Mouse (Mus musculus) c-Kit-negative CD71-positive TER-119-positive erythroid progenitor cells, embryonic 14.5 days (primary cell): Measurements from ENCODE around the gene Spns2.
A peak's percentile ranks its signal among the peaks of the same experiment; 100 is the strongest.

Experiments
- DNase-seq: peaks from one replicate; pipeline ENCODE4 v3.0.0-alpha.2; 2013; ENCODE audit warnings: low read depth, low spot score

Spns2 gene

DNA sequence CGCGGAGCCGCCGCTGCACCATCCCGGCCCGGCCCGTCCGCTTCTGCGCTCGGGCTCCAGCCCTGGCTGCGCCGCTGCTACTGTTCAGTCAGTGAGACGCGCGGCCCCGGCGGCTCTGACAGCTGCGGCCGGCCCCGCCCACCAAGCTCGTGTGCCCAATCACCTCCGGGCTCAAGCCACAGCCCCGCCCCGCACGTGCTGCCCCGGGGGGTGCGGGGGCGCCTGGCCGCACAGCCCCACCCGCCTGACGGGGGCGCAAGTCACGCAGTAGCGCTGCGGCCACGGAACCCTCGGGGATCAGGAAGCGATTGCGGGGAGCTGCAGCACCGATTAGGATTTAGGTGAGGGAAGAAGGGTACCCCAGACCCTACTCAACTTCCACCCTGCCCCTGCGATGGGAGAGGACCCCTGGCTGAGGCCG lies at the start of gene Spns2:
TSS of gene Spns2 (minus strand) at position 24 of the 421 bp plus-strand sequence.
- no peak for DNase-seq

- no peak for DNase-seq
Observed at GRCm38 (mm10) chr11:72538811-72539210, 49.1 kb upstream of the Spns2 start.

- no peak for DNase-seq
Observed at GRCm38 (mm10) chr11:72538037-72538755, 48.5 kb upstream of the Spns2 start.

GRCm38 (mm10) chr11:72537503-72537902 lies 47.8 kb upstream of the Spns2 start:
- DNase-seq: no peak

GRCm38 (mm10) chr11:72535519-72535918 lies 45.8 kb upstream of the Spns2 start:
- peak; percentile 16 for DNase-seq

- no peak for DNase-seq
Observed at GRCm38 (mm10) chr11:72532890-72533289, 43.2 kb upstream of the Spns2 start.

DNA sequence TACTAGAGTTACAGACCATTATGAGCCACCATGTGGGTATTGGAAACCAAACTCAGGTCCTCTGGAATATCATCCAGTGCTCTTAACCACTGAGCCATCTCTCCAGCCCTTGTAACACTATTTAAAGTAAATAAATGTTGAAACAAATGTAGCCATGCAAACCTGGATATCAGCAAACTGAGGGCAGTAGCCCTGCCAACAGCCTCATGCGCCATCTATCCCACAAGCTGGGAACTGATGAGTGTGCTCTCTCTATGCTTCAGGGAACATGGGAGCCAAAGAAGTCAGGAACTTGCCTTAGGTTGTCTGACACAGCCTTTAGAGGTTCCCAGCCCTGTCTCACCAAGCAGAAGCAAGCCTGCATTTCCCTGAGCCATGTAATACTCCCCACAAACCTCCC lies 41.9 kb upstream of the Spns2 start:
- DNase-seq: no peak

DNA sequence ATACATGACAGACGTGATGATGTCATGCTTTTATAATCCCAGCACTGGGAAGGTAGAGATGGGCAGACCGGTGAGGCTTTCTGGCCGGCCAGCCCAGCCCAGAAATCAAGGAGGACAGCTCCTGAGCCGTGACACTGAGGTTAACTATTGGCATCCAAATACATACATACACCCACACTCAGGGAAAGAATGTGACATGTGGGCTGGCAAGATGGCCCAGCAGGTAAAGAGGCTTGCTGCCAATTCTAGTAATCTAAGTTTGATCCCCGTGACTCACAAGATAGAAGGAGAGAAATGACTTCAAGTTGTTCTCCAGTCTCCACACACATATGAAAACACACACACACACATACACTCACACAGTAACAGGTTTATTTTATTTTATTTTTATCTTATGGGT lies 41.4 kb upstream of the Spns2 start:
- DNase-seq: no peak

GRCm38 (mm10) chr11:72526190-72526589 lies 36.5 kb upstream of the Spns2 start:
- DNase-seq: no peak

DNA sequence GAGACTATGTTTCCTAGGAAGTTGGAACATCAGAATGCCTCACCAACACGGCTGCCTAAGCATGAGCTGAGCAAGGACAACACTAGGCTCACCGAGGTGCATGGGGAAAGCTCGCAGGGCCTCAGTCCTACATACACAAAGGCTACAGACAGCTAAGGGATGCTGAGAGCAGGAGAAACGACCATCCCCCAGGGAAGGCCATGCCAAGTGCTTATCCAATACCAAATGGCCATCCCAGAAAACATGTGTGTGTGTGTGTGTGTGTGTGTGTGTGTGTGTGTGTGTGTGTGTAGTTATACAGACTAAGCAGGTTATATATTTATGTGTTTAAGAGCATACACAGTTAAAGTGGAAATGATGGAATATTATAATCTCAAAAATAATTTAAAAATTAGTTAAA lies 34.0 kb upstream of the Spns2 start:
- no peak for DNase-seq

- DNase-seq: no peak
Observed at GRCm38 (mm10) chr11:72522616-72523041, 32.9 kb upstream of the Spns2 start.

DNA sequence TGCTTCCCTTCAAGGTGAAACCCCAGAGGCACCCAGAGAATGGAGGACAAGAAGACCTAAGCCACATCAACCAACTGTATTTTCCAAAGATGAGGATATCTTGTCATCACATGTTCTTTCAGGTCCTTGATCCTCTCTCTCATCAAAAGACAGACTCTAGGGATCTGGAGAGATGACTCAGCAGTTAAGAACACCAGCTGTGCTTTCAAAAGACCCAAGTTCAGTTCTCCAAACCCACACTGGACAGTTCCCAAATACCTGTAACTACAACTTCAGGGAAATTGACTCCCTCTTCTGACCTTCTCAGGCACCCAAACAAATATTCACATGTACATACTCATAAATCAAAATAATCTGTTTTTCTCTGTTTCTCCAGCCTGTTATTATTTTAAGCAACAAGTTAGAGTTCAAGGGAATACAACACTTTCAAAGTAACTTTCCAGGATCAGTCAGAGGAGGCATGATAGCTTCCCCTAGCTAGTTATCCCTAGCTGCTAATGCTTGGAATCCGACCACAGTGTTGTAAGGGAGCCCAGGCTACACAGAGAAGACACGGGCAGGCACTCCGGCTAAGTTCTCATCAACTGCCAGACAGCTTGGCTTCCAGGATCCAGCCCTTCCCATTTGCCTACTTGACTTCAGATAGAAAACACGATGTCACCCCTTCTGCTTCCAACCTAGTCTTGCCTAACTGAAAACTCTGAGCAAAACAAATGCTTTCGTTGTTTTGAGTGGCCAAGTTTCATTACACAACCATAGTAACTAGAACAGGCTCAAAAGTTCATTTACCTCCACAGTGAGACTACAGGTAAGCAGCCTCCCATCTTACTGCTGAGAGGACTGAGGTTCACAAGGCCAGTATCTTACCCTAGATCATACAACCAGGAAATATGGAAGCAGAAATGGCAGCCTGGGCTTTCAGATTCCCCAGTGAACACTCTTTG lies 32.2 kb upstream of the Spns2 start:
- DNase-seq: no peak

DNA sequence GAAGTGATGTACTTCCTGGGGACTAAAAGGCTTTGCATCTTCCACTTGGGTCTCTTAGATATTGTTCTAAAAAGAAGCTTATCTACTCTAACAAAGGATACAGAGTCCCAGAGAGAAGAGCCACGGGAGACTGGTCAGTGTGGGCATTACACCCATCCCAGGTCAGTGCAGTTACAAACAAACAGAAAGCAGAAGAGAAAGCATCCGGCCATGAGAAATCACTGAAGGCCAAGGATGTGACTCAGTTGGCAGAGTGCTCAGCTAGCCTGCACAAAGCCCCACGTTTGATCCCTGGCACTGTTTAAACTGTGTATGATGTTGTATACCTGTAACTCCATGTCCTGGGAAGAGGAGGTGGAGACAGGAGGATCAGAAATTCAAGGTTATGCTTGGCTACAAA lies 30.2 kb upstream of the Spns2 start:
- DNase-seq: no peak

DNA sequence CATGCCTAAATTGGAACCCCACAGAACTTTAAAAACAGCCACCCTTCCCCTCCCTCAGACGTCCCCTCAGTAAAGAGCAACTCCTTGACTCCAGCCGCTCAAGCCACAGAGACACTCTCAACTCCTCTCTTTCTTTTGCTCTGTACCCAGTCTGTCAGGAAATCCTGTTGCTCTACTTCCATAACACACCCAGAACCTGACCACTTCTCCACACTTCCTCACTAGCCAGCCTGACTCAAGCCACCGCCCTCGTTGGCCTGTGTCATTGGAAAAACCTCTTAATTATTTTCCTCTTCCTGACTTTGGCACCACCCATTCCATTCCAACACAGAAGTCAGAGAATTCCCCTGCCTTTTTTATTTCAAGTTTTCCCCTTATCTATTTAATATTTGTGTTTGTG lies 29.5 kb upstream of the Spns2 start:
- no peak for DNase-seq

DNA sequence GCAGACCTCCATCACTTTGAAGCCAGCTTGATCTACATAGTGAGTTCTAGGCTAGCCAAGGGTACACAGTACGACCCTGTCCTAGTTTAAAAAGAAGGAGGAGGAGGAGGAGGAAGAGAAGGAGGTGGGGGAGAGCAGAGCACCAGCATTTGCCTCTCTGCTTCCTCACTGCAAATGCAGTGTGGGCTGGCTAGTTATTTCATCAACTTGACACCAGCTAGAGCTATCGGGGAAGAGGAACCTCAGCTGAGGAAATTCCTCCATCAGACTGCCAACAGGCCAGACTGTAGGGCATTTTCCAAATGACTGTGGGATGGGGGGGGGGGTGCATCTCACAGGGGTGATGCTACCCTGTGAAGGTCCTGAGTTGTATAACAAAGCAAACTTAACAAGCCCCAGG lies 28.7 kb upstream of the Spns2 start:
- DNase-seq: no peak

- DNase-seq: no peak
Observed at GRCm38 (mm10) chr11:72514967-72515366, 25.3 kb upstream of the Spns2 start.

- DNase-seq: no peak
Observed at GRCm38 (mm10) chr11:72508651-72509050, 18.9 kb upstream of the Spns2 start.

DNA sequence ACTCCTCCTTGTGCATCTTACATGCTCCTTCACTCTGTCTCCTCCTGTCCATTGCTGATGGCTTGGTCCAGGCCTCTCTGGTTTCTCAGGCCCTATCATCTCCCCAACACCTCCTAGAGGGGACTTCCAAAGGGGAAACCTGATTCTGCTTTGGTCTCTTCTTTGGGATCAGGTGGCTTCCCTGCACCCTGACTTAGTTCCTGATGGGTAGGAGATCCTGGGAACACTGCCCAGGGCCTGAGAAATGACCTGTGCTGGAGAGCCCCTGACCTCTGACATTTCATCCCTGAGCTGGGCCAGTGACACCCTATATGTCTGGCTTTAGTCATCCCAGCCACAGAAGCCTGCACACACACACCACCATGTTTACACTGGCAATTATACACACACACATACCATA lies 17.9 kb upstream of the Spns2 start:
- DNase-seq: no peak

- DNase-seq: no peak
Observed at GRCm38 (mm10) chr11:72504016-72504797, 14.5 kb upstream of the Spns2 start.

DNA sequence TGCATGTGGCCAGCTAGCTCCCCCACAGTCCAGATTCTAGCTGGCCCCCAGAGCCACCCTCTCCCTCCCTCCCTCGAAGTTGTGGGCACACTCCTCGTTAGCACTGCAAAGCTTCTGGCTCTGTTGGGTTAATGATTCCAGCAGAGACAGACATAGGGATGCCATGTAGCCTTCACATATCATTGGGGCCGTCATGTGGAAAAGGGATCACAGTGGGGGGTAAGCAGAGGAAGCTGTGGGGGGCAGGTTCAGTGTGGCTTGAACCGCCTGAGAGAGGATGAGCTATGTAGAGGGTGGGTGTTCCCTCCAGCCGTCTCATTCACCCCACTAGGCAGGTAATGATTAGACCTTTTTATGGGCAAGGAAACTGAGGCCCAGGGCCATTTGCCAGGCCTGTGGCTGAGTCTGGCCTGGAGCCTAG lies 13.8 kb upstream of the Spns2 start:
- DNase-seq: no peak

GRCm38 (mm10) chr11:72502236-72502635 lies 12.5 kb upstream of the Spns2 start:
- no peak for DNase-seq

DNA sequence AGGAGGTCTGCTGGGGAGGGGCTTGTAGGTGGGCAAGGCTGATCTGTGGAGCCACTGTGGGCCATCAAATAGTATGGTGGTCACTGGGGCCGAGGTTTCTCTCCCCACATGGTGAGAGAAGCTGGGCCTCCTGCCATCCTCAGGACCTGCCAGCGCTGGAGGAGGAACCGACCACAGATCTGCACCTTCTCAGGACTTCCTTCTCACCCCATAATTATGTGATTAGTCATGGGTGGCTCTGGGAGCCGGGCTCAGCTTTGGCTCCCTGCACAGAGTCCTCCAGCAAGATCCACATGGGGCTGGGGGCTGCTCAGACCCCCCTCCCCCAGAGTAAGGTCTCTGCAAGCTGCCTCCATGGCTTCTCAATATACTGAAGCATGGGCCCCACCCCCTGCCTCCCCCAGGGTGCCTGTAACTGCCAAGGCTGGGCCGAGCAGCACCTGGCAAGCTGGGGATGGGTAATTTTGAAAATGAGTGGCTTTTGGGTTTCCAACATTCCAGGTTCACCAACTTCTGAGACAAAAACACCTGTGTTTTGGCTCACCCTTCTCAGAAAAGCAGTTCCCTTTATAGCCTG lies 11.8 kb upstream of the Spns2 start:
- DNase-seq: no peak
